Mouse (Mus musculus) stomach, embryonic 14.5 days (tissue): Measurements from ENCODE around the gene Zfp658. TPM values are rescaled to one million over a fixed set of nuclear protein-coding genes. Genes with fewer than 3 reads are reported as not detected.

ENCODE experiments used
- ATAC-seq: fragments of 200-750 bp; cut with Nextera tagmentation; 2 replicates; pipeline ENCODE4 v1.8.0; 2017; ENCODE audit warnings: low read depth, moderate TSS enrichment; ENCODE audit not compliant: insufficient number of reproducible peaks, insufficient read depth, low FRiP score
- H3K27ac ChIP-seq: fragments of 300-500 bp; sonication (generic); 2 replicates; pipeline ENCODE4 v1.5.1; 2014; ENCODE audit warnings: mild to moderate bottlenecking, low read length, moderate library complexity, mixed read lengths
- H3K27me3 ChIP-seq: fragments of 300-500 bp; sonication (generic); 2 replicates; pipeline ENCODE4 v1.6.1; 2014; ENCODE audit warnings: low read length, control low read depth, mixed read lengths; ENCODE audit not compliant: control insufficient read depth, insufficient read depth
- H3K36me3 ChIP-seq: fragments of 300-500 bp; sonication (generic); 2 replicates; pipeline ENCODE4 v1.6.1; 2014; ENCODE audit warnings: mild to moderate bottlenecking, control low read depth, low read length, moderate library complexity, mixed read lengths; ENCODE audit not compliant: control insufficient read depth, insufficient read depth
- H3K4me1 ChIP-seq: fragments of 300-500 bp; sonication (generic); 2 replicates; pipeline ENCODE4 v1.6.1; 2014; ENCODE audit warnings: low read length, control low read depth, mixed read lengths; ENCODE audit not compliant: control insufficient read depth, insufficient read depth
- H3K4me2 ChIP-seq: fragments of 300-500 bp; sonication (generic); replicated peaks from 2 replicates; pipeline ENCODE4 v1.6.1; 2014; ENCODE audit warnings: low read depth, low read length, control low read depth
- H3K4me3 ChIP-seq: fragments of 300-500 bp; sonication (generic); 2 replicates; pipeline ENCODE4 v1.5.1; 2014; ENCODE audit warnings: low read depth, low read length, control low read depth
- H3K9ac ChIP-seq: fragments of 300-500 bp; sonication (generic); replicated peaks from 2 replicates; pipeline ENCODE4 v1.6.1; 2014; ENCODE audit warnings: low read depth, mild to moderate bottlenecking, control low read depth, low read length, moderate library complexity, mixed read lengths
- H3K9me3 ChIP-seq: fragments of 300-500 bp; sonication (generic); 2 replicates; pipeline ENCODE4 v1.6.1; 2016; ENCODE audit warnings: low read depth, low read length, control low read depth; ENCODE audit not compliant: control insufficient read depth
- WGBS: fragments of 180-500 bp; shearing (Covaris S2); extraction: QIAGEN DNeasy Blood & Tissue Kit; methylation state at CpG from one replicate; pipeline ENCODE4 v1.1.7; 2014; 5-methylcytosine and 5-hydroxymethylcytosine counted together
- polyA plus RNA-seq: library from polyadenylated mRNA; unstranded; fragments of >200 nt; fragmentation: Nextera tagmentation; extraction: Ambion mirVana; gene quantifications from 2 replicates; pipeline ENCODE4 v1.2.1, GENCODE M21; 2014

The Zfp658 gene
- polyA plus RNA-seq, 1 experiment from 2014 or later = 3.2 TPM

GRCm38 (mm10) chr7:43606896-43607742 is 45.1 kb downstream of the Zfp658 start, which contains the start of gene Zfp819:
TSS of gene Zfp819 (plus strand) at chr7:43607169.
- no peaks in the 10 kb centered on the region for H3K4me1 ChIP-seq
- H3K4me2 ChIP-seq = peak within 1 kb of the TSS; percentile 61
- no peaks in the 10 kb centered on the region for H3K27me3 ChIP-seq
- H3K27ac ChIP-seq = no peak within 1 kb of the TSS
- peak within 1 kb of the TSS; percentile 31 for H3K4me3 ChIP-seq
- no peaks in the 10 kb centered on the region for H3K9me3 ChIP-seq
- 14% methylated on average over 41 of the region's 41 CpGs for WGBS
- no peaks in the 10 kb centered on the region for H3K36me3 ChIP-seq
- H3K9ac ChIP-seq = no peak within 1 kb of the TSS
- peak; percentile 82 for ATAC-seq

GRCm38 (mm10) chr7:43607743-43608287 is 45.8 kb downstream of the Zfp658 start:
- Histone ChIP-seq H3K4me3 (no peak overlapping the region), H3K9me3 (no peaks in the 10 kb centered on the region), H3K4me1 (no peaks in the 10 kb centered on the region), H3K4me2 (no peak overlapping the region), H3K9ac (no peak overlapping the region), H3K27me3 (no peaks in the 10 kb centered on the region), H3K27ac (no peak overlapping the region), H3K36me3 (no peaks in the 10 kb centered on the region)
- no peak for ATAC-seq
- WGBS = 37% methylated on average over 5 of the region's 5 CpGs

GRCm38 (mm10) chr7:43608316-43608824 is 46.3 kb downstream of the Zfp658 start:
- no peak overlapping the region for H3K27ac ChIP-seq
- no peaks in the 10 kb centered on the region for H3K9me3 ChIP-seq
- H3K27me3 ChIP-seq = no peaks in the 10 kb centered on the region
- H3K4me2 ChIP-seq = no peak overlapping the region
- 66% methylated on average over 7 of the region's 7 CpGs for WGBS
- no peak overlapping the region for H3K4me3 ChIP-seq
- H3K36me3 ChIP-seq = no peaks in the 10 kb centered on the region
- H3K4me1 ChIP-seq = no peaks in the 10 kb centered on the region
- no peak overlapping the region for H3K9ac ChIP-seq
- no peak for ATAC-seq

- no peak overlapping the region for H3K27ac ChIP-seq
- H3K27me3 ChIP-seq = no peaks in the 10 kb centered on the region
- WGBS = 91% methylated on average over 14 of the region's 14 CpGs
- no peak for ATAC-seq
- no peaks in the 10 kb centered on the region for H3K9me3 ChIP-seq
- H3K4me2 ChIP-seq = no peak overlapping the region
- no peaks in the 10 kb centered on the region for H3K4me1 ChIP-seq
- H3K9ac ChIP-seq = no peak overlapping the region
- no peak overlapping the region for H3K4me3 ChIP-seq
- no peaks in the 10 kb centered on the region for H3K36me3 ChIP-seq
These were observed 51.9 kb downstream of the Zfp658 start for GRCm38 (mm10) chr7:43613816-43614551.

- Histone ChIP-seq H3K4me1 (no peaks in the 10 kb centered on the region), H3K9me3 (no peaks in the 10 kb centered on the region), H3K36me3 (no peaks in the 10 kb centered on the region), H3K4me2 (no peak overlapping the region), H3K27me3 (no peaks in the 10 kb centered on the region), H3K9ac (no peak overlapping the region), H3K27ac (no peak overlapping the region), H3K4me3 (no peak overlapping the region)
- no peak for ATAC-seq
- WGBS = 77% methylated on average over 7 of the region's 7 CpGs
These were observed 60.9 kb downstream of the Zfp658 start for GRCm38 (mm10) chr7:43622927-43623326.

- H3K4me3 ChIP-seq = no peak overlapping the region
- H3K4me1 ChIP-seq = no peaks in the 10 kb centered on the region
- no peaks in the 10 kb centered on the region for H3K27me3 ChIP-seq
- H3K36me3 ChIP-seq = no peaks in the 10 kb centered on the region
- H3K9me3 ChIP-seq = no peaks in the 10 kb centered on the region
- no peak overlapping the region for H3K4me2 ChIP-seq
- WGBS = 9% methylated on average over 10 of the region's 10 CpGs
- no peak for ATAC-seq
- no peak overlapping the region for H3K9ac ChIP-seq
- no peak overlapping the region for H3K27ac ChIP-seq
These were observed 61.8 kb downstream of the Zfp658 start for GRCm38 (mm10) chr7:43623819-43624218.

Other genes with a start within 250 kb of the Zfp658 start
- gene Zfp715, start 249.0 kb upstream of the Zfp658 start, polyA plus RNA-seq = 14.0 and 15.5 TPM in 2 replicates
- 0.25 TPM in 1 of 2 replicates, not detected in the other for gene Siglecf, start 210.9 kb upstream of the Zfp658 start, polyA plus RNA-seq
- 0.15 and 0.19 TPM in 2 replicates for gene Siglecg, start 154.1 kb upstream of the Zfp658 start, polyA plus RNA-seq
- not detected in 2 replicates for gene Lim2, start 134.6 kb upstream of the Zfp658 start, polyA plus RNA-seq
- gene Nkg7, start 125.2 kb upstream of the Zfp658 start, polyA plus RNA-seq = 0.39 and 1.4 TPM in 2 replicates
- gene Cldnd2, start 121.5 kb upstream of the Zfp658 start, polyA plus RNA-seq = not detected in 2 replicates
- 290 and 313 TPM in 2 replicates for gene Etfb, start 118.2 kb upstream of the Zfp658 start, polyA plus RNA-seq
- gene Gm45233, start 118.1 kb upstream of the Zfp658 start, polyA plus RNA-seq = 0.30 and 0.46 TPM in 2 replicates
- gene Vsig10l, start 99.1 kb upstream of the Zfp658 start, polyA plus RNA-seq = 3.0 and 6.1 TPM in 2 replicates
- 0.75 and 0.91 TPM in 2 replicates for gene Iglon5, start 72.2 kb upstream of the Zfp658 start, polyA plus RNA-seq
- gene 4931406B18Rik, start 56.3 kb upstream of the Zfp658 start, polyA plus RNA-seq = not detected in 2 replicates
- gene Cd33, start 17.8 kb upstream of the Zfp658 start, polyA plus RNA-seq = 1.9 and 4.3 TPM in 2 replicates
- gene Zfp719, start 17.4 kb downstream of the Zfp658 start, polyA plus RNA-seq = 14.7 and 14.8 TPM in 2 replicates
- gene Zfp819, start 44.9 kb downstream of the Zfp658 start, polyA plus RNA-seq = 0.23 and 0.36 TPM in 2 replicates
- 0.17 TPM in 1 of 2 replicates, not detected in the other for gene Ceacam18, start 72.5 kb downstream of the Zfp658 start, polyA plus RNA-seq
- gene Siglece, start 97.9 kb downstream of the Zfp658 start, polyA plus RNA-seq = 0.80 and 0.95 TPM in 2 replicates
- gene Ctu1, start 109.8 kb downstream of the Zfp658 start, polyA plus RNA-seq = 11.0 TPM in 2 replicates
- 0.32 TPM in 1 of 2 replicates, not detected in the other for gene Klk14, start 128.2 kb downstream of the Zfp658 start, polyA plus RNA-seq
- 1.6 and 1.8 TPM in 2 replicates for gene Klk13, start 150.3 kb downstream of the Zfp658 start, polyA plus RNA-seq
- gene Klk12, start 206.6 kb downstream of the Zfp658 start, polyA plus RNA-seq = 0.27 TPM in 1 of 2 replicates, not detected in the other
- 2.6 TPM in 2 replicates for gene Klk11, start 212.3 kb downstream of the Zfp658 start, polyA plus RNA-seq
- gene Klk10, start 218.8 kb downstream of the Zfp658 start, polyA plus RNA-seq = 3.1 and 3.5 TPM in 2 replicates
- 0.17 TPM in 1 of 2 replicates, not detected in the other for gene Klk9, start 229.6 kb downstream of the Zfp658 start, polyA plus RNA-seq
- 28.5 and 39.0 TPM in 2 replicates for gene Klk8, start 235.3 kb downstream of the Zfp658 start, polyA plus RNA-seq
- gene Klk7, start 249.0 kb downstream of the Zfp658 start, polyA plus RNA-seq = not detected in 2 replicates